Mouse (Mus musculus): ENCODE data around the gene Cpn1. TPM values are rescaled to one million over a fixed set of nuclear protein-coding genes. Genes with fewer than 3 reads are reported as not detected.

Cpn1 gene
- polyA plus RNA-seq, 1 experiment from 2014 or later = 0.33 TPM

GRCm38 (mm10) chr19:43998802-43999527 is 12.6 kb upstream of the Cpn1 start:
- Histone ChIP-seq H3K27ac (replicated peaks; ENCODE audit: low read depth, low read length) (no peak overlapping the region), H3K9ac (ENCODE audit: low read depth, low read length) (no peak overlapping the region), H3K27me3 (replicated peaks; ENCODE audit: control insufficient read depth, insufficient read depth, low read length) (no peaks in the 10 kb centered on the region), H3K4me3 (ENCODE audit: low read depth, low read length) (no peak overlapping the region), H3K4me2 (ENCODE audit: low read depth, low read length) (no peak overlapping the region), H3K4me1 (ENCODE audit: control insufficient read depth, insufficient read depth, low read length) (no peaks in the 10 kb centered on the region), H3K36me3 (ENCODE audit: control insufficient read depth, insufficient read depth, low read length) (no peaks in the 10 kb centered on the region), H3K9me3 (ENCODE audit: control insufficient read depth, low read length) (no peaks in the 10 kb centered on the region)
- ATAC-seq (ENCODE audit: low read depth) = no peak
- DNase-seq (ENCODE audit: low spot score) = no peak
- 85% methylated on average over 11 of the region's 11 CpGs for WGBS

DNA sequence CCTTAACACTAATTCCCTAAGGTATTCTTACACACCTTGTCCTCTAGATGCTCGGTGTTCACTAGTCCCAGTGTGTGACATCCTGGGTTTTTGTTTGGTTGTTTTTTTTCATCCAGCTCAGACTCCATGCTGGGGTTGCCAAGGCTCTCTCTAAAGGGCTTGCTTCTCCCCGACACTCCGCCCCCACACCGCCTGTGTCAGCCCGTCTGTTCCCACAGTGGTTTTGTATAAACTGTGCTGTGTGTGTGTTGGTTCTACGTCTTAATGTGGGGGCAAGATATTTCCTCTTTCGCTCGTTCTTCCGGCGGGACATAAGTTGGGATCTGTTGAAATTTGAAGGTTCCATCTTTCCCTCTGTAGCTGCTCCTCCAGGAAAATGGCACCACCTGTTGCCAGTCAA is 11.7 kb upstream of the Cpn1 start:
- WGBS = 79% methylated on average over 10 of the region's 10 CpGs
- no peaks in the 10 kb centered on the region for H3K9me3 ChIP-seq (ENCODE audit: control insufficient read depth, low read length)
- H3K4me1 ChIP-seq (ENCODE audit: control insufficient read depth, insufficient read depth, low read length) = no peaks in the 10 kb centered on the region
- no peak overlapping the region for H3K9ac ChIP-seq (ENCODE audit: low read depth, low read length)
- no peak overlapping the region for H3K27ac ChIP-seq (replicated peaks; ENCODE audit: low read depth, low read length)
- H3K27me3 ChIP-seq (replicated peaks; ENCODE audit: control insufficient read depth, insufficient read depth, low read length) = no peaks in the 10 kb centered on the region
- ATAC-seq (ENCODE audit: low read depth) (no peak), DNase-seq (ENCODE audit: low spot score) (no peak)
- H3K4me3 ChIP-seq (ENCODE audit: low read depth, low read length) = no peak overlapping the region
- no peak overlapping the region for H3K4me2 ChIP-seq (ENCODE audit: low read depth, low read length)
- no peaks in the 10 kb centered on the region for H3K36me3 ChIP-seq (ENCODE audit: control insufficient read depth, insufficient read depth, low read length)

GRCm38 (mm10) chr19:43995427-43995826 is 9.1 kb upstream of the Cpn1 start:
- no peaks in the 10 kb centered on the region for H3K9me3 ChIP-seq (ENCODE audit: control insufficient read depth, low read length)
- no peak overlapping the region for H3K4me2 ChIP-seq (ENCODE audit: low read depth, low read length)
- DNase-seq (ENCODE audit: low spot score) (no peak), ATAC-seq (ENCODE audit: low read depth) (no peak)
- H3K36me3 ChIP-seq (ENCODE audit: control insufficient read depth, insufficient read depth, low read length) = no peaks in the 10 kb centered on the region
- no peaks in the 10 kb centered on the region for H3K4me1 ChIP-seq (ENCODE audit: control insufficient read depth, insufficient read depth, low read length)
- H3K27ac ChIP-seq (replicated peaks; ENCODE audit: low read depth, low read length) = no peak overlapping the region
- H3K4me3 ChIP-seq (ENCODE audit: low read depth, low read length) = no peak overlapping the region
- WGBS = 79% methylated on average over 7 of the region's 7 CpGs
- no peak overlapping the region for H3K9ac ChIP-seq (ENCODE audit: low read depth, low read length)
- no peaks in the 10 kb centered on the region for H3K27me3 ChIP-seq (replicated peaks; ENCODE audit: control insufficient read depth, insufficient read depth, low read length)

- 58% methylated on average over 4 of the region's 4 CpGs for whole genome bisulfite sequencing
- H3K4me3 ChIP-seq (ENCODE audit: low read depth, low read length) = no peak overlapping the region
- H3K4me1 ChIP-seq (ENCODE audit: control insufficient read depth, insufficient read depth, low read length) = no peaks in the 10 kb centered on the region
- DNase-seq (ENCODE audit: low spot score) (no peak), ATAC-seq (ENCODE audit: low read depth) (no peak)
- no peaks in the 10 kb centered on the region for H3K9me3 ChIP-seq (ENCODE audit: control insufficient read depth, low read length)
- no peak overlapping the region for H3K27ac ChIP-seq (replicated peaks; ENCODE audit: low read depth, low read length)
- H3K9ac ChIP-seq (ENCODE audit: low read depth, low read length) = no peak overlapping the region
- no peak overlapping the region for H3K4me2 ChIP-seq (ENCODE audit: low read depth, low read length)
- no peaks in the 10 kb centered on the region for H3K27me3 ChIP-seq (replicated peaks; ENCODE audit: control insufficient read depth, insufficient read depth, low read length)
- no peaks in the 10 kb centered on the region for H3K36me3 ChIP-seq (ENCODE audit: control insufficient read depth, insufficient read depth, low read length)
Measured at GRCm38 (mm10) chr19:43992464-43992863, 6.1 kb upstream of the Cpn1 start.

GRCm38 (mm10) chr19:43990362-43990761 is 4.0 kb upstream of the Cpn1 start:
- H3K9me3 ChIP-seq (ENCODE audit: control insufficient read depth, low read length) = no peaks in the 10 kb centered on the region
- H3K27me3 ChIP-seq (replicated peaks; ENCODE audit: control insufficient read depth, insufficient read depth, low read length) = peaks cover 5% of the 10 kb centered on the region; the same call in 1 of the 2 replicates
- no peak overlapping the region for H3K9ac ChIP-seq (ENCODE audit: low read depth, low read length)
- no peak for ATAC-seq (ENCODE audit: low read depth)
- no peak for DNase-seq (ENCODE audit: low spot score)
- WGBS = 80% methylated on average over 8 of the region's 8 CpGs
- H3K36me3 ChIP-seq (ENCODE audit: control insufficient read depth, insufficient read depth, low read length) = no peaks in the 10 kb centered on the region
- H3K4me3 ChIP-seq (ENCODE audit: low read depth, low read length) = no peak overlapping the region
- H3K27ac ChIP-seq (replicated peaks; ENCODE audit: low read depth, low read length) = no peak overlapping the region
- no peak overlapping the region for H3K4me2 ChIP-seq (ENCODE audit: low read depth, low read length)
- H3K4me1 ChIP-seq (ENCODE audit: control insufficient read depth, insufficient read depth, low read length) = no peaks in the 10 kb centered on the region; the same call in 1 of the 2 replicates

GRCm38 (mm10) chr19:43981992-43982391 is 4.4 kb downstream of the Cpn1 start:
- H3K9me3 ChIP-seq (ENCODE audit: control insufficient read depth, low read length) = no peaks in the 10 kb centered on the region
- 80% methylated on average over 5 of the region's 5 CpGs for WGBS
- no peak overlapping the region for H3K9ac ChIP-seq (ENCODE audit: low read depth, low read length)
- H3K4me1 ChIP-seq (ENCODE audit: control insufficient read depth, insufficient read depth, low read length) = no peaks in the 10 kb centered on the region; the same call in 1 of the 2 replicates
- H3K4me3 ChIP-seq (ENCODE audit: low read depth, low read length) = no peak overlapping the region
- no peak for ATAC-seq (ENCODE audit: low read depth)
- H3K27ac ChIP-seq (replicated peaks; ENCODE audit: low read depth, low read length) = no peak overlapping the region
- no peaks in the 10 kb centered on the region for H3K36me3 ChIP-seq (ENCODE audit: control insufficient read depth, insufficient read depth, low read length)
- no peak overlapping the region for H3K4me2 ChIP-seq (ENCODE audit: low read depth, low read length)
- H3K27me3 ChIP-seq (replicated peaks; ENCODE audit: control insufficient read depth, insufficient read depth, low read length) = peaks cover 5% of the 10 kb centered on the region; the same call in 1 of the 2 replicates
- DNase-seq (ENCODE audit: low spot score) = no peak

GRCm38 (mm10) chr19:43980711-43981110 is 5.6 kb downstream of the Cpn1 start:
- no peak for DNase-seq (ENCODE audit: low spot score)
- WGBS = 94% methylated on average over 17 of the region's 17 CpGs
- Histone ChIP-seq H3K4me2 (ENCODE audit: low read depth, low read length) (no peak overlapping the region), H3K27me3 (replicated peaks; ENCODE audit: control insufficient read depth, insufficient read depth, low read length) (0 out of 2 replicates have a peak, but pooled peaks cover under 1% of the 10 kb centered on the region), H3K27ac (replicated peaks; ENCODE audit: low read depth, low read length) (no peak overlapping the region), H3K9me3 (ENCODE audit: control insufficient read depth, low read length) (no peaks in the 10 kb centered on the region), H3K4me3 (ENCODE audit: low read depth, low read length) (no peak overlapping the region), H3K9ac (ENCODE audit: low read depth, low read length) (no peak overlapping the region), H3K36me3 (ENCODE audit: control insufficient read depth, insufficient read depth, low read length) (no peaks in the 10 kb centered on the region), H3K4me1 (ENCODE audit: control insufficient read depth, insufficient read depth, low read length) (no peaks in the 10 kb centered on the region)
- ATAC-seq (ENCODE audit: low read depth) = no peak

GRCm38 (mm10) chr19:43977799-43978198 is 8.6 kb downstream of the Cpn1 start:
- Histone ChIP-seq H3K4me3 (ENCODE audit: low read depth, low read length) (no peak overlapping the region), H3K27ac (replicated peaks; ENCODE audit: low read depth, low read length) (no peak overlapping the region), H3K9ac (ENCODE audit: low read depth, low read length) (no peak overlapping the region), H3K9me3 (ENCODE audit: control insufficient read depth, low read length) (no peaks in the 10 kb centered on the region), H3K36me3 (ENCODE audit: control insufficient read depth, insufficient read depth, low read length) (no peaks in the 10 kb centered on the region), H3K4me2 (ENCODE audit: low read depth, low read length) (no peak overlapping the region), H3K27me3 (replicated peaks; ENCODE audit: control insufficient read depth, insufficient read depth, low read length) (no peaks in the 10 kb centered on the region), H3K4me1 (ENCODE audit: control insufficient read depth, insufficient read depth, low read length) (no peaks in the 10 kb centered on the region)
- ATAC-seq (ENCODE audit: low read depth) (no peak), DNase-seq (ENCODE audit: low spot score) (no peak)
- WGBS = 65% methylated on average over 3 of the region's 3 CpGs

- Histone ChIP-seq H3K36me3 (ENCODE audit: control insufficient read depth, insufficient read depth, low read length) (no peaks in the 10 kb centered on the region), H3K4me2 (ENCODE audit: low read depth, low read length) (no peak overlapping the region), H3K4me1 (ENCODE audit: control insufficient read depth, insufficient read depth, low read length) (no peaks in the 10 kb centered on the region), H3K27me3 (replicated peaks; ENCODE audit: control insufficient read depth, insufficient read depth, low read length) (no peaks in the 10 kb centered on the region), H3K4me3 (ENCODE audit: low read depth, low read length) (no peak overlapping the region), H3K27ac (replicated peaks; ENCODE audit: low read depth, low read length) (no peak overlapping the region), H3K9ac (ENCODE audit: low read depth, low read length) (no peak overlapping the region), H3K9me3 (ENCODE audit: control insufficient read depth, low read length) (no peaks in the 10 kb centered on the region)
- ATAC-seq (ENCODE audit: low read depth) = no peak
- WGBS = 68% methylated on average over 6 of the region's 6 CpGs
- no peak for DNase-seq (ENCODE audit: low spot score)
Measured at GRCm38 (mm10) chr19:43976661-43977060, 9.7 kb downstream of the Cpn1 start.

All from embryonic facial prominence, embryonic 14.5 days (tissue).